Mouse (Mus musculus): ENCODE results near the gene Adgrd1. TPM values are rescaled to one million over a fixed set of nuclear protein-coding genes. Genes with fewer than 3 reads are reported as not detected.

Gene Adgrd1
- polyA plus RNA-seq, 2 experiments: 1.9 to 2.2 TPM

GRCm38 (mm10) chr5:129113741-129114476, 17.4 kb downstream of the Adgrd1 start:
- ATAC-seq (ENCODE audit: low FRiP score, low read depth) (no peak), DNase-seq (ENCODE audit: low spot score) (peak; percentile 50)
- TF ChIP-seq POLR2A (IDR thresholded peaks at IDR 0.05; ENCODE audit: borderline replicate concordance, extremely low read depth, insufficient read depth, insufficient read length): no peak
- Histone ChIP-seq H3K4me1 (ENCODE audit: control insufficient read depth, insufficient read depth, low read length) (0 out of 2 replicates have a peak, but pooled peaks cover 4% of the 10 kb centered on the region), H3K27ac (replicated peaks; ENCODE audit: low read depth, low read length) (no peak overlapping the region), H3K27me3 (ENCODE audit: control insufficient read depth, insufficient read depth, low read length) (no peaks in the 10 kb centered on the region), H3K4me2 (replicated peaks; ENCODE audit: low read depth, low read length, severe bottlenecking) (no peak overlapping the region), H3K36me3 (ENCODE audit: control insufficient read depth, insufficient read depth, low read length) (no peaks in the 10 kb centered on the region), H3K4me3 (replicated peaks; ENCODE audit: low read length) (no peak overlapping the region), H3K9ac (ENCODE audit: low read depth, low read length, severe bottlenecking) (no peak overlapping the region), H3K9me3 (ENCODE audit: control insufficient read depth, low read length) (no peaks in the 10 kb centered on the region)
- WGBS: 60% methylated on average over 13 of the region's 13 CpGs

DNA sequence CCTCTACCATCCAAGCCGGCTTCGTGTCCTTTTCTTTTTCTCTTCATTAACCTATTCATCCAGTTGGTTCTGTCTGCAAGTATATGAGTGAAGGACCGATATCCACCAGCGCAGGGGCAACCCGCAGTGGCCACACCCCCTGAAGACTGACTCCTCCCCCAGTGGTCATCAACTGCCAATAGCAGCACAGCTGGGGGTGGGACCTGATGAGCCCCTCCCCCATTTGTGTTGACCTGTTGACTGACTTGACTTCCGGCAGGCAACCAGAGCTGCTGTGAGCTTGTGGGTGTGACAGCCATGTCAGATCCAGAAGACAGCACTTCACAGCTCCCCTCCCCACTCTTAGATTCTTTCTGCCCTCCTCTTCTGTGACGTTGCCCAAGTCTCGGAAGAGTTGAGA, 19.7 kb downstream of the Adgrd1 start:
- Histone ChIP-seq H3K4me1 (ENCODE audit: control insufficient read depth, insufficient read depth, low read length) (no peaks in the 10 kb centered on the region), H3K4me3 (replicated peaks; ENCODE audit: low read length) (no peak overlapping the region), H3K27me3 (ENCODE audit: control insufficient read depth, insufficient read depth, low read length) (no peaks in the 10 kb centered on the region), H3K9ac (ENCODE audit: low read depth, low read length, severe bottlenecking) (no peak overlapping the region), H3K9me3 (ENCODE audit: control insufficient read depth, low read length) (no peaks in the 10 kb centered on the region), H3K36me3 (ENCODE audit: control insufficient read depth, insufficient read depth, low read length) (no peaks in the 10 kb centered on the region), H3K4me2 (replicated peaks; ENCODE audit: low read depth, low read length, severe bottlenecking) (no peak overlapping the region), H3K27ac (replicated peaks; ENCODE audit: low read depth, low read length) (no peak overlapping the region)
- WGBS: 78% methylated on average over 8 of the region's 8 CpGs
- DNase-seq (ENCODE audit: low spot score) (no peak), ATAC-seq (ENCODE audit: low FRiP score, low read depth) (no peak)
- no peak for TF ChIP-seq POLR2A (IDR thresholded peaks at IDR 0.05; ENCODE audit: borderline replicate concordance, extremely low read depth, insufficient read depth, insufficient read length)

DNA sequence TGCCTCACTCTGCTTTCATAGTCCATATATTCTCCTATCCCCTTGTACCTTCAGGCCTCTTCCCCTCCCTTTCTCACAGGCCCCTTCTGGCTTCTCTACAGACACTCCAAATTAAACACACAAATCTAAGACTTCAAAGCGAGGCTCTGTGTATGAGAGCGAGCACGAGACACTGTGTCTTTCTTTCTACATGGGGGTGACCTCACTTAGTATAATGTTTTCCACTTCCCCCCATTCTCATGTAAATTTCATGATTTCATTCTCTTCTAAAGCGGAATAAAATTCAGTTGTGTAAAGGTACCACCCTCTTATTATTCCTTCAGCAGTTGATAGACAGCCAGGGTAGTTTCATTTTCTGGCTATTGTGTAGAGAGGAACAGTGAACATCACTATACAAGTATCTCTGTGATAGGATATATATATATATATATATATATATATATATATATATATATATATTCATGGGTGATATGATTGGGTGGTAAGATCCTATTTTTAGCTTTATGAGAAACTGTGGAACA, 21.1 kb downstream of the Adgrd1 start:
- H3K4me3 ChIP-seq (replicated peaks; ENCODE audit: low read length): no peak overlapping the region
- ATAC-seq (ENCODE audit: low FRiP score, low read depth): no peak
- no peak for TF ChIP-seq POLR2A (IDR thresholded peaks at IDR 0.05; ENCODE audit: borderline replicate concordance, extremely low read depth, insufficient read depth, insufficient read length)
- no peaks in the 10 kb centered on the region for H3K36me3 ChIP-seq (ENCODE audit: control insufficient read depth, insufficient read depth, low read length)
- DNase-seq (ENCODE audit: low spot score): no peak
- 87% methylated on average over 4 of the region's 4 CpGs for WGBS
- H3K27me3 ChIP-seq (ENCODE audit: control insufficient read depth, insufficient read depth, low read length): no peaks in the 10 kb centered on the region
- H3K4me1 ChIP-seq (ENCODE audit: control insufficient read depth, insufficient read depth, low read length): no peaks in the 10 kb centered on the region
- no peak overlapping the region for H3K4me2 ChIP-seq (replicated peaks; ENCODE audit: low read depth, low read length, severe bottlenecking)
- no peak overlapping the region for H3K27ac ChIP-seq (replicated peaks; ENCODE audit: low read depth, low read length)
- H3K9me3 ChIP-seq (ENCODE audit: control insufficient read depth, low read length): no peaks in the 10 kb centered on the region
- no peak overlapping the region for H3K9ac ChIP-seq (ENCODE audit: low read depth, low read length, severe bottlenecking)

DNA sequence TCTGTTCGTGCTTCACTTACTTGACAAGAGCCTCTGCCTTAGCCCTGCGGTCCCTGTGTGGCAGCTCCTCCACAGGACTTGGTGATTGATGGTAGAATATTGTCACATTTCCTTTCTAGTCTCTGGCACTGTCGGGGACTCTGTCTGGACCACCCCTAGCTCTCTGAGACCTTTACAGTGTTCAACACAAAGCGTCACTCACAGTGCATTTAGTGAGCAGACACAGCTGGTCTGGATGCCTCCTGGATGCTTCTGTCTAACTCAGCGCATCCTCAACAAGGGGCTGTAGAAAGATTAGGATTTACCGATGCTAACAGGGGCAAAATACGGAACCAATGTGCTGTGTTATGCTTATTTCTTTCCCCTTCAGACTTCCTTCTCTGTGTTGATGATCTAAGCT, 22.0 kb downstream of the Adgrd1 start:
- TF ChIP-seq POLR2A (IDR thresholded peaks at IDR 0.05; ENCODE audit: borderline replicate concordance, extremely low read depth, insufficient read depth, insufficient read length): no peak
- H3K4me3 ChIP-seq (replicated peaks; ENCODE audit: low read length): no peak overlapping the region
- no peak overlapping the region for H3K27ac ChIP-seq (replicated peaks; ENCODE audit: low read depth, low read length)
- H3K4me1 ChIP-seq (ENCODE audit: control insufficient read depth, insufficient read depth, low read length): no peaks in the 10 kb centered on the region
- H3K9me3 ChIP-seq (ENCODE audit: control insufficient read depth, low read length): no peaks in the 10 kb centered on the region
- H3K27me3 ChIP-seq (ENCODE audit: control insufficient read depth, insufficient read depth, low read length): no peaks in the 10 kb centered on the region
- ATAC-seq (ENCODE audit: low FRiP score, low read depth): no peak
- no peak overlapping the region for H3K9ac ChIP-seq (ENCODE audit: low read depth, low read length, severe bottlenecking)
- no peak for DNase-seq (ENCODE audit: low spot score)
- no peaks in the 10 kb centered on the region for H3K36me3 ChIP-seq (ENCODE audit: control insufficient read depth, insufficient read depth, low read length)
- no peak overlapping the region for H3K4me2 ChIP-seq (replicated peaks; ENCODE audit: low read depth, low read length, severe bottlenecking)
- 58% methylated on average over 7 of the region's 7 CpGs for WGBS

DNA sequence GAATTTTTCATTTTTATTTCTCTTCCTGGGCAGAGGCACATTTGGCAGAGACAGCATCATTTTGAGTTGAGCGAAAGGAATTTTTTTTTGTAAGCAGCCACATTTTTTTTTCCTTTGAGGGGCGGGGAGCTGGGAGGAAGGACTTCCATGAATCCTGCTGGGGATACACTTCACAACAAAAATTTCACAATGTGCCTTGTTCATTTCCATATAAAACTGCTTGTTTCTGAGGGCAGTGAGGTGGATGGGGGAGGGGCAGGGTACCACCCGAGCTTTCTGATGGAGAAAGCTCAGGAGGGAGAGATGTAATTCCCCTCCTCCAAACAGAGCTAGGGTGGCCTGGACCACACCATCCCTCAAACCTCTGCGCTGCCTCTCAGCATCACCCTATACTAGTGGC, 22.6 kb downstream of the Adgrd1 start:
- DNase-seq (ENCODE audit: low spot score) (no peak), ATAC-seq (ENCODE audit: low FRiP score, low read depth) (no peak)
- H3K4me2 ChIP-seq (replicated peaks; ENCODE audit: low read depth, low read length, severe bottlenecking): no peak overlapping the region
- H3K9me3 ChIP-seq (ENCODE audit: control insufficient read depth, low read length): no peaks in the 10 kb centered on the region
- no peaks in the 10 kb centered on the region for H3K36me3 ChIP-seq (ENCODE audit: control insufficient read depth, insufficient read depth, low read length)
- H3K27ac ChIP-seq (replicated peaks; ENCODE audit: low read depth, low read length): no peak overlapping the region
- 61% methylated on average over 4 of the region's 4 CpGs for WGBS
- H3K27me3 ChIP-seq (ENCODE audit: control insufficient read depth, insufficient read depth, low read length): no peaks in the 10 kb centered on the region
- no peak overlapping the region for H3K9ac ChIP-seq (ENCODE audit: low read depth, low read length, severe bottlenecking)
- no peaks in the 10 kb centered on the region for H3K4me1 ChIP-seq (ENCODE audit: control insufficient read depth, insufficient read depth, low read length)
- no peak overlapping the region for H3K4me3 ChIP-seq (replicated peaks; ENCODE audit: low read length)
- TF ChIP-seq POLR2A (IDR thresholded peaks at IDR 0.05; ENCODE audit: borderline replicate concordance, extremely low read depth, insufficient read depth, insufficient read length): no peak
